Mouse (Mus musculus): ENCODE measurements around the gene Nupr1l.

Nupr1l gene

GRCm38 (mm10) chr5:129908242-129908965 is at the start of gene Nupr1l:
TSS of gene Nupr1l (plus strand) at chr5:129908540.
- DNase-seq (ENCODE audit: inconsistent age in 2 of 2, low spot score in 1 of 2), result peak; percentile 92 to 96

GRCm38 (mm10) chr5:129862325-129862724 is 46.0 kb upstream of the Nupr1l start:
- DNase-seq (ENCODE audit: inconsistent age in 2 of 2, low spot score in 1 of 2), result no peak

GRCm38 (mm10) chr5:129864467-129864866 is 43.9 kb upstream of the Nupr1l start:
- DNase-seq (ENCODE audit: inconsistent age in 2 of 2, low spot score in 1 of 2), result peak; percentile 54 to 83

GRCm38 (mm10) chr5:129865841-129866240 is 42.5 kb upstream of the Nupr1l start:
- DNase-seq (ENCODE audit: inconsistent age in 2 of 2, low spot score in 1 of 2), result no peak

GRCm38 (mm10) chr5:129869238-129869995 is 38.9 kb upstream of the Nupr1l start:
- no peak for DNase-seq (ENCODE audit: inconsistent age in 2 of 2, low spot score in 1 of 2)

GRCm38 (mm10) chr5:129871238-129871637 is 37.1 kb upstream of the Nupr1l start:
- no peak for DNase-seq (ENCODE audit: inconsistent age in 2 of 2, low spot score in 1 of 2)

- DNase-seq (ENCODE audit: inconsistent age in 2 of 2, low spot score in 1 of 2), result no peak
Measured at GRCm38 (mm10) chr5:129873942-129874341, 34.4 kb upstream of the Nupr1l start.

- DNase-seq (ENCODE audit: inconsistent age in 2 of 2, low spot score in 1 of 2), result no peak
Measured at GRCm38 (mm10) chr5:129875098-129875497, 33.2 kb upstream of the Nupr1l start.

- peak in 1 of 2 experiments; percentile 57 for DNase-seq (ENCODE audit: inconsistent age in 2 of 2, low spot score in 1 of 2)
Measured at GRCm38 (mm10) chr5:129877731-129878455, 30.4 kb upstream of the Nupr1l start.

- peak; percentile 88 to 95 for DNase-seq (ENCODE audit: inconsistent age in 2 of 2, low spot score in 1 of 2)
Measured at GRCm38 (mm10) chr5:129878946-129879345, 29.4 kb upstream of the Nupr1l start.

- DNase-seq (ENCODE audit: inconsistent age in 2 of 2, low spot score in 1 of 2), result peak in 1 of 2 experiments; percentile 44
Measured at GRCm38 (mm10) chr5:129879888-129880287, 28.5 kb upstream of the Nupr1l start.

GRCm38 (mm10) chr5:129886271-129886670 is 22.1 kb upstream of the Nupr1l start:
- DNase-seq (ENCODE audit: inconsistent age in 2 of 2, low spot score in 1 of 2), result peak; percentile 71 to 87

GRCm38 (mm10) chr5:129886911-129887636 is 21.3 kb upstream of the Nupr1l start, which contains the start of gene Chchd2:
TSS of gene Chchd2 (minus strand) at chr5:129887470.
- DNase-seq (ENCODE audit: inconsistent age in 2 of 2, low spot score in 1 of 2), result peak; percentile 95 to 99

GRCm38 (mm10) chr5:129890390-129890789 is 17.9 kb upstream of the Nupr1l start:
- DNase-seq (ENCODE audit: inconsistent age in 2 of 2, low spot score in 1 of 2), result peak in 1 of 2 experiments; percentile 16

- peak; percentile 89 to 96 for DNase-seq (ENCODE audit: inconsistent age in 2 of 2, low spot score in 1 of 2)
Measured at GRCm38 (mm10) chr5:129895198-129896088, 12.9 kb upstream of the Nupr1l start, which contains the start of gene Zbed5. TSS of gene Zbed5 (plus strand) at chr5:129895723.

GRCm38 (mm10) chr5:129898449-129898848 is 9.9 kb upstream of the Nupr1l start, which contains the start of gene Phkg1:
TSS of gene Phkg1 (minus strand) at chr5:129898549.
- DNase-seq (ENCODE audit: inconsistent age in 2 of 2, low spot score in 1 of 2), result no peak

GRCm38 (mm10) chr5:129907775-129908174 is 565 bp upstream of the Nupr1l start:
- DNase-seq (ENCODE audit: inconsistent age in 2 of 2, low spot score in 1 of 2), result no peak

- DNase-seq (ENCODE audit: inconsistent age in 2 of 2, low spot score in 1 of 2), result no peak
Measured at GRCm38 (mm10) chr5:129909147-129909546, 807 bp downstream of the Nupr1l start.

- no peak for DNase-seq (ENCODE audit: inconsistent age in 2 of 2, low spot score in 1 of 2)
Measured at GRCm38 (mm10) chr5:129909591-129909990, 1.3 kb downstream of the Nupr1l start.

GRCm38 (mm10) chr5:129914024-129914423 is 5.7 kb downstream of the Nupr1l start:
- DNase-seq (ENCODE audit: inconsistent age in 2 of 2, low spot score in 1 of 2), result peak in 1 of 2 experiments; percentile 73
